Mouse (Mus musculus): ENCODE measurements around the gene Rapgef4.

- TF ChIP-seq CTCF (IDR thresholded peaks at IDR 0.05; ENCODE audit: insufficient read depth, low read depth, low read length) (no peak), POLR2A (IDR thresholded peaks at IDR 0.05; ENCODE audit: insufficient read depth, low read depth, low read length) (no peak)
These were observed 113.4 kb downstream of the Rapgef4 start for GRCm38 (mm10) chr2:72094446-72094845.

Data from olfactory bulb, adult 2 months (tissue).